ENCODE assay signal across 16 mouse cellular contexts in genomic region chr6:98221970-98222369, GRCm38 (mm10).
DNase-seq lines count a peak whose midpoint lies in the region; ATAC-seq and TF ChIP-seq lines count a peak whose summit lies in the region.
"Had no signal": no experiment of that assay in that cellular context is flagged by ENCODE, and none has a peak within 500 bp of the region (broad histone marks: within the 10 kb centered on the region; RNA-seq: fewer than 3 reads in every experiment).

No protein-coding gene starts in this region.

- peak; percentile 82 for DNase-seq in forebrain, postnatal 0 days
- peak; percentile 37 for DNase-seq in forelimb bud, embryonic 11.5 days (ENCODE audit: low read depth, low spot score)
- peak; percentile 29 to 68 for DNase-seq in left cerebral cortex, postnatal 25 days (ENCODE audit: low spot score in 2 of 2)
- peak; percentile 36 for DNase-seq in right cerebral cortex, postnatal 25 days
- no peak for DNase-seq in spleen, adult 18-20 months
- no peak for DNase-seq in yolk sac, embryonic 10.5 days (ENCODE audit: low spot score)
- DNase-seq: cerebellum, adult 8-10 months; gastrocnemius, postnatal 14 days; lung, postnatal 14 days had no signal

- 64% methylated on average over 16 of the region's 16 CpGs for WGBS in forebrain, postnatal 0 days
- WGBS in forebrain, embryonic 13.5 days = 79% methylated on average over 16 of the region's 16 CpGs

- intact Hi-C loops in left cerebral cortex, postnatal 25 days (cut with DNase I) = no loop called here

- H3K4me1 ChIP-seq in forebrain, postnatal 0 days (ENCODE audit: insufficient read depth) = no peaks in the 10 kb centered on the region
- H3K4me1 ChIP-seq in forebrain, embryonic 13.5 days = no peaks in the 10 kb centered on the region
- H3K4me1 ChIP-seq: heart, embryonic 13.5 days; hindbrain, embryonic 12.5 days; midbrain, embryonic 10.5 days had no signal

- H3K9ac ChIP-seq in forebrain, postnatal 0 days = no peak overlapping the region
- H3K9ac ChIP-seq in forebrain, embryonic 13.5 days = no peak overlapping the region
- H3K9ac ChIP-seq: heart, embryonic 13.5 days; hindbrain, embryonic 12.5 days; liver, embryonic 14.5 days had no signal

- peak overlapping the region; percentile 52; the same call in 1 of the 2 replicates for H3K27ac ChIP-seq in forebrain, postnatal 0 days (ENCODE audit: low read depth, low read length)
- no peak overlapping the region for H3K27ac ChIP-seq in forebrain, embryonic 13.5 days
- H3K27ac ChIP-seq: heart, embryonic 13.5 days; hindbrain, embryonic 12.5 days; liver, embryonic 14.5 days; midbrain, embryonic 10.5 days had no signal

- H3K4me3 ChIP-seq in forebrain, postnatal 0 days (ENCODE audit: low read depth, low read length) = no peak overlapping the region
- no peak overlapping the region for H3K4me3 ChIP-seq in forebrain, embryonic 13.5 days
- H3K4me3 ChIP-seq: heart, embryonic 13.5 days; hindbrain, embryonic 12.5 days; midbrain, embryonic 10.5 days; myocyte had no signal

- H3K27me3 ChIP-seq in forebrain, postnatal 0 days (ENCODE audit: insufficient read depth, low read length) = no peaks in the 10 kb centered on the region
- H3K27me3 ChIP-seq in forebrain, embryonic 13.5 days = no peaks in the 10 kb centered on the region
- H3K27me3 ChIP-seq: heart, embryonic 13.5 days; hindbrain, embryonic 12.5 days had no signal

- H3K9me3 ChIP-seq in forebrain, postnatal 0 days (ENCODE audit: low read length) = no peaks in the 10 kb centered on the region
- no peaks in the 10 kb centered on the region for H3K9me3 ChIP-seq in forebrain, embryonic 13.5 days (replicated peaks)
- H3K9me3 ChIP-seq: heart, embryonic 13.5 days; hindbrain, embryonic 12.5 days; midbrain, embryonic 10.5 days had no signal

- TF ChIP-seq CTCF in forebrain, postnatal 0 days (IDR thresholded peaks at IDR 0.05; ENCODE audit: low read depth) = no peak

- no peaks in the 10 kb centered on the region for H3K36me3 ChIP-seq in forebrain, postnatal 0 days (ENCODE audit: insufficient read depth)
- H3K36me3 ChIP-seq in forebrain, embryonic 13.5 days (ENCODE audit: poor library complexity, severe bottlenecking) = no peaks in the 10 kb centered on the region
- H3K36me3 ChIP-seq: heart, embryonic 13.5 days; hindbrain, embryonic 12.5 days; midbrain, embryonic 10.5 days had no signal

- peak; percentile 78 for ATAC-seq in forebrain, postnatal 0 days
- ATAC-seq in forebrain, embryonic 13.5 days = no peak; the same call in 1 of the 2 replicates
- ATAC-seq: intestine, embryonic 16.5 days had no signal

- peak overlapping the region; percentile 19; the same call in 1 of the 2 replicates for H3K4me2 ChIP-seq in forebrain, postnatal 0 days (ENCODE audit: low read depth)
- no peak overlapping the region for H3K4me2 ChIP-seq in forebrain, embryonic 13.5 days
- H3K4me2 ChIP-seq: heart, embryonic 13.5 days; hindbrain, embryonic 12.5 days had no signal

Comparison
In these comparisons a context has a peak if more than half of its experiments do, and no peak if none do; other contexts are left out.
1. DNase-seq: peak in forebrain, postnatal 0 days (single experiment), forelimb bud, embryonic 11.5 days (single experiment), left cerebral cortex, postnatal 25 days (2 of 2) and right cerebral cortex, postnatal 25 days (single experiment); none in spleen, adult 18-20 months (0 of 2) and yolk sac, embryonic 10.5 days (single experiment).